Mouse (Mus musculus) gastrocnemius, postnatal 4 days (tissue): ENCODE results near the gene Arih1. TPM values are rescaled to one million over a fixed set of nuclear protein-coding genes. Genes with fewer than 3 reads are reported as not detected.

ENCODE experiments used
- total RNA-seq, 2 experiments: library from RNA; stranded (reverse); gene quantifications; 2 replicates each; pipeline ENCODE4 v1.2.3; 2021

The Arih1 gene
- total RNA-seq, 2 experiments from 2014 or later, result 92.5 to 101 TPM

Other genes with a start within 250 kb of the Arih1 start
- gene Adpgk, start 195.1 kb downstream of the Arih1 start, total RNA-seq, result 10 to 100 TPM; 17.3 to 17.6 TPM
- gene Bbs4, start 133.1 kb downstream of the Arih1 start, total RNA-seq, result 1 to 10 TPM; 5.1 to 6.7 TPM
- 10 to 100 TPM; 30.0 to 35.1 TPM for gene Hexa, start 52.9 kb upstream of the Arih1 start, total RNA-seq
- under 1 TPM; 0.42 to 0.65 TPM for gene Tmem202, start 53.2 kb upstream of the Arih1 start, total RNA-seq
- under 1 TPM in 1 of 2 experiments, not detected in 1; 0.15 TPM for gene Celf6, start 91.3 kb upstream of the Arih1 start, total RNA-seq
- 10 to 100 TPM; 22.2 to 24.0 TPM for gene Parp6, start 130.7 kb upstream of the Arih1 start, total RNA-seq
- 1,000 to 10,000 TPM; 1,566 to 1,695 TPM for gene Pkm, start 169.8 kb upstream of the Arih1 start, total RNA-seq
- gene Gramd2, start 193.5 kb upstream of the Arih1 start, total RNA-seq, result under 1 TPM; 0.54 to 0.60 TPM